Mouse (Mus musculus): ENCODE results near the gene Mcl1. TPM values are rescaled to one million over a fixed set of nuclear protein-coding genes. Genes with fewer than 3 reads are reported as not detected.

Gene Mcl1
- polyA plus RNA-seq, 1 experiment from 2014 or later = 52.2 TPM

DNA sequence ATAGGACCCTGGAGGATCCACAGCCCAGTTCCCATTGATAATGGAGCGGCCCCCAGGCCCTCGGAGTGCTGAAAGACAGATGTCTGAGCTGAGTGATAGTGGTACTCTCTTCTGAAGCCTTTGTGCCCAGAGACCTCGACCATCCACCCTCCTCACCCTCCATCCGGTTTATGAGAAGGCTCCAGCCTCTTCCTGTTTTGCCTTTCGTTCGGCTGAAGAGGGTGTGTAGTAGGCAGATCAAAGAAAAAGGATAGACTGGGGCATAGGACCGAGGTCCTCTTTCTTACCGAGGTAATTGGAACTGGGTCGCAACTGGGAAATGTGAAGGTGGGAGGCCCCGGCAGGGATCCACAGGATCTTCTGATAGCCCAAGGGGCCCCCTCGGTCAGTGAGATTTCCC is 22.8 kb downstream of the Mcl1 start:
- H3K4me1 ChIP-seq (replicated peaks; ENCODE audit: control insufficient read depth, insufficient read depth, low read length) = peaks cover 25% of the 10 kb centered on the region
- no peak overlapping the region for H3K4me3 ChIP-seq (ENCODE audit: low read depth, low read length)
- peak overlapping the region; percentile 1; the same call in 1 of the 2 replicates for H3K4me2 ChIP-seq
- DNase-seq (ENCODE audit: low spot score) (no peak), ATAC-seq (replicated peaks; ENCODE audit: low FRiP score) (no peak)
- no peak overlapping the region for H3K27ac ChIP-seq (ENCODE audit: low read depth, low read length)
- peaks cover 4% of the 10 kb centered on the region for H3K27me3 ChIP-seq (replicated peaks; ENCODE audit: control insufficient read depth, insufficient read depth, low read length)
- H3K9me3 ChIP-seq (ENCODE audit: control insufficient read depth, low read length) = no peaks in the 10 kb centered on the region
- H3K9ac ChIP-seq (ENCODE audit: low read depth, low read length) = no peak overlapping the region
- 22% methylated on average over 11 of the region's 11 CpGs for WGBS
- no peaks in the 10 kb centered on the region for H3K36me3 ChIP-seq (ENCODE audit: control insufficient read depth, insufficient read depth, low read length)

- Histone ChIP-seq H3K27ac (ENCODE audit: low read depth, low read length) (no peak overlapping the region), H3K4me3 (ENCODE audit: low read depth, low read length) (no peak overlapping the region)
- WGBS = 66% methylated on average over 5 of the region's 5 CpGs
Observed at GRCm38 (mm10) chr3:95682878-95683277, 24.3 kb downstream of the Mcl1 start.

DNA sequence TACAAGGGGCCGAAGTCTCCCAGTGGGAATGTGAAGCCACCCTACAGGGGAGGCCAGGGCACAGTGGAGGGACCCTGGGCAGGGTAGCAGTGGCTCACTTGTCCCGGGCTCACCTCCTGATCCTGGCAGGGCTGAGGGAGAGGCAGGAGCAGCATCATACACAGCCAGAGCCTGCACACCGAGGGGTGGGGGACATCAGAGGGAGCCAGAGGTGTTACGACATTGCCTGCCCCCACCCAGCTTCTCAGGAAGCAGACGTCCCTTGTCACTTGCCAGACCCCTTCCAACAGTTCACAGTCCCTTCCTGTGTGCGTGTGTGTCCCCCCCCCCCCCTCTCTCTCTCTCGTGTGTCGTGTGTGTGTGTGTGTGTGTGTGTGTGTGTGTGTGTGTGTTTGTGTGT is 26.3 kb downstream of the Mcl1 start:
- no peak overlapping the region for H3K4me2 ChIP-seq
- H3K9me3 ChIP-seq (ENCODE audit: control insufficient read depth, low read length) = no peaks in the 10 kb centered on the region
- peaks cover 14% of the 10 kb centered on the region for H3K27me3 ChIP-seq (replicated peaks; ENCODE audit: control insufficient read depth, insufficient read depth, low read length)
- H3K4me1 ChIP-seq (replicated peaks; ENCODE audit: control insufficient read depth, insufficient read depth, low read length) = peaks cover 26% of the 10 kb centered on the region
- no peak overlapping the region for H3K4me3 ChIP-seq (ENCODE audit: low read depth, low read length)
- H3K27ac ChIP-seq (ENCODE audit: low read depth, low read length) = no peak overlapping the region
- no peaks in the 10 kb centered on the region for H3K36me3 ChIP-seq (ENCODE audit: control insufficient read depth, insufficient read depth, low read length)
- no peak overlapping the region for H3K9ac ChIP-seq (ENCODE audit: low read depth, low read length)
- DNase-seq (ENCODE audit: low spot score) (no peak), ATAC-seq (replicated peaks; ENCODE audit: low FRiP score) (no peak)
- 38% methylated on average over 5 of the region's 8 CpGs for WGBS

More at GRCm38 (mm10) chr3:95682878-95683277, 24.3 kb downstream of the Mcl1 start:
- peaks cover 21% of the 10 kb centered on the region for H3K4me1 ChIP-seq (replicated peaks; ENCODE audit: control insufficient read depth, insufficient read depth, low read length)
- peaks cover 14% of the 10 kb centered on the region for H3K27me3 ChIP-seq (replicated peaks; ENCODE audit: control insufficient read depth, insufficient read depth, low read length)
- H3K9ac ChIP-seq (ENCODE audit: low read depth, low read length) = no peak overlapping the region
- DNase-seq (ENCODE audit: low spot score) (no peak), ATAC-seq (replicated peaks; ENCODE audit: low FRiP score) (no peak)
- H3K4me2 ChIP-seq = no peak overlapping the region
- no peaks in the 10 kb centered on the region for H3K9me3 ChIP-seq (ENCODE audit: control insufficient read depth, low read length)
- no peaks in the 10 kb centered on the region for H3K36me3 ChIP-seq (ENCODE audit: control insufficient read depth, insufficient read depth, low read length)

GRCm38 (mm10) chr3:95685301-95685700 is 26.7 kb downstream of the Mcl1 start:
- H3K27me3 ChIP-seq (replicated peaks; ENCODE audit: control insufficient read depth, insufficient read depth, low read length) = peaks cover 14% of the 10 kb centered on the region
- no peaks in the 10 kb centered on the region for H3K36me3 ChIP-seq (ENCODE audit: control insufficient read depth, insufficient read depth, low read length)
- H3K27ac ChIP-seq (ENCODE audit: low read depth, low read length) = no peak overlapping the region
- H3K9ac ChIP-seq (ENCODE audit: low read depth, low read length) = no peak overlapping the region
- DNase-seq (ENCODE audit: low spot score) (no peak), ATAC-seq (replicated peaks; ENCODE audit: low FRiP score) (no peak)
- WGBS = 81% methylated on average over 4 of the region's 4 CpGs
- no peaks in the 10 kb centered on the region for H3K9me3 ChIP-seq (ENCODE audit: control insufficient read depth, low read length)
- H3K4me3 ChIP-seq (ENCODE audit: low read depth, low read length) = no peak overlapping the region
- no peak overlapping the region for H3K4me2 ChIP-seq
- peaks cover 28% of the 10 kb centered on the region for H3K4me1 ChIP-seq (replicated peaks; ENCODE audit: control insufficient read depth, insufficient read depth, low read length)

GRCm38 (mm10) chr3:95685701-95686100 is 27.1 kb downstream of the Mcl1 start:
- no peak overlapping the region for H3K4me2 ChIP-seq
- H3K9ac ChIP-seq (ENCODE audit: low read depth, low read length) = no peak overlapping the region
- H3K36me3 ChIP-seq (ENCODE audit: control insufficient read depth, insufficient read depth, low read length) = no peaks in the 10 kb centered on the region
- no peak overlapping the region for H3K4me3 ChIP-seq (ENCODE audit: low read depth, low read length)
- peaks cover 25% of the 10 kb centered on the region for H3K4me1 ChIP-seq (replicated peaks; ENCODE audit: control insufficient read depth, insufficient read depth, low read length)
- DNase-seq (ENCODE audit: low spot score) (no peak), ATAC-seq (replicated peaks; ENCODE audit: low FRiP score) (no peak)
- no peak overlapping the region for H3K27ac ChIP-seq (ENCODE audit: low read depth, low read length)
- H3K9me3 ChIP-seq (ENCODE audit: control insufficient read depth, low read length) = no peaks in the 10 kb centered on the region
- H3K27me3 ChIP-seq (replicated peaks; ENCODE audit: control insufficient read depth, insufficient read depth, low read length) = peaks cover 14% of the 10 kb centered on the region
- WGBS = 75% methylated on average over 2 of the region's 2 CpGs

DNA sequence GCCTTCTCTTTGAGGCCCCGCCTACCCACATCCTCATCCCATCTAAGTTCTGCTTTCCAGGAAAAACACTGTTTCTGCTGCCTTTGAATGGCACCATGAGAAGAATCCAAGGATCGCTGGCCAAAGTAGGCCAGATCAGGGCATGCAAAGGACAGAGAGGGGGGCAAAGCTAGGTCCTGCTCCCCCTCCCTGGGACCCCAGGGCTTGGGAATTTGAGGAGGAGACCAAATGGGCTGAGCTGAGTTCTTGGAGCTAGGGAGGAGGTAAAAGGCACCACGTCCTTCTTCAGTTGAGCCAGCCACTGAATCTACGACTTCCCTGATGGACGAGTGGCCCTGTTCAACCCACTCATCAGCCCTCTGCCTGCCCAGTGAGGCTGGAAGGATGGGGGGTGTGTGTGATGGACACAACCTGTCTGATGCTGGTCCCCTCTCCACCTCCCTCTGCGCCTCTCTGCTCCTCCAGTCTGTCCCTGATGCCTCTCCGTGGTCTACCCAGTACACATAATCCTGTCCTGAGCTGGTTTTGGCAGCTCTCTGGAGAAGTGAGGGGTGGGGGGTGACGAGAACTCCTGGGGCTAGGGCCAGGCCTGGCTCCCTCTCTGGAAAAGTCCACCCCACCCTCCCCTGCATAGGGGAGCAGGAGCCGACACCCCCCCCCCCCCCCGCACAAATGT is 28.0 kb downstream of the Mcl1 start:
- H3K4me2 ChIP-seq = no peak overlapping the region
- WGBS = 47% methylated on average over 10 of the region's 10 CpGs
- no peak for ATAC-seq (replicated peaks; ENCODE audit: low FRiP score)
- H3K4me3 ChIP-seq (ENCODE audit: low read depth, low read length) = no peak overlapping the region
- H3K27me3 ChIP-seq (replicated peaks; ENCODE audit: control insufficient read depth, insufficient read depth, low read length) = peaks cover 14% of the 10 kb centered on the region
- no peaks in the 10 kb centered on the region for H3K9me3 ChIP-seq (ENCODE audit: control insufficient read depth, low read length)
- DNase-seq (ENCODE audit: low spot score) = no peak
- no peaks in the 10 kb centered on the region for H3K36me3 ChIP-seq (ENCODE audit: control insufficient read depth, insufficient read depth, low read length)
- no peak overlapping the region; the same call in 1 of the 2 replicates for H3K9ac ChIP-seq (ENCODE audit: low read depth, low read length)
- peaks cover 17% of the 10 kb centered on the region for H3K4me1 ChIP-seq (replicated peaks; ENCODE audit: control insufficient read depth, insufficient read depth, low read length)
- peak overlapping the region; percentile 7; the same call in 1 of the 2 replicates for H3K27ac ChIP-seq (ENCODE audit: low read depth, low read length)

DNA sequence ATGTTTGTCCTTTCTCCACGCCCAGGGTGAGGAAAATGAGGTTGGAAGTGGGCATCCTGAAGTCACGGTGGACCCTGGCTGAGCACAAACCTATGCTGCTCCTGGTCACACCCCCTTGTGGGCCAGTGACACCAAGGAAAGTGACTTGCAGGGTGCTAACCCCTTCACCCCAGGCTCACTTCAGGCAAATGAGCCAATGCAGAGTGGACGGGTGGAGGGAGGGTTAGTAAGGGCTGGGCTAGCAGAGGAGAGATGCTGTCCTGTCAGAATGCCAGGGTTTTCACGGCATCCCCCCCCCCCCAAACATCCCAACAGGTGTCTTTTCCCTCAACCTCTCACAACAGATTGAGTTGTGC is 28.6 kb downstream of the Mcl1 start:
- H3K4me1 ChIP-seq (replicated peaks; ENCODE audit: control insufficient read depth, insufficient read depth, low read length) = peaks cover 14% of the 10 kb centered on the region
- H3K36me3 ChIP-seq (ENCODE audit: control insufficient read depth, insufficient read depth, low read length) = no peaks in the 10 kb centered on the region
- H3K9ac ChIP-seq (ENCODE audit: low read depth, low read length) = peak overlapping the region; percentile 23; the same call in 1 of the 2 replicates
- H3K4me3 ChIP-seq (ENCODE audit: low read depth, low read length) = peak overlapping the region; percentile 44
- H3K27ac ChIP-seq (ENCODE audit: low read depth, low read length) = no peak overlapping the region
- peaks cover 14% of the 10 kb centered on the region for H3K27me3 ChIP-seq (replicated peaks; ENCODE audit: control insufficient read depth, insufficient read depth, low read length)
- H3K4me2 ChIP-seq = peak overlapping the region; percentile 69
- 31% methylated on average over 4 of the region's 4 CpGs for WGBS
- ATAC-seq (replicated peaks; ENCODE audit: low FRiP score) (no peak), DNase-seq (ENCODE audit: low spot score) (no peak)
- H3K9me3 ChIP-seq (ENCODE audit: control insufficient read depth, low read length) = no peaks in the 10 kb centered on the region

- Histone ChIP-seq H3K27me3 (replicated peaks; ENCODE audit: control insufficient read depth, insufficient read depth, low read length) (peaks cover 14% of the 10 kb centered on the region), H3K36me3 (ENCODE audit: control insufficient read depth, insufficient read depth, low read length) (no peaks in the 10 kb centered on the region), H3K4me1 (replicated peaks; ENCODE audit: control insufficient read depth, insufficient read depth, low read length) (peaks cover 14% of the 10 kb centered on the region), H3K27ac (ENCODE audit: low read depth, low read length) (peak within 1 kb of the TSS; percentile 7; the same call in 1 of the 2 replicates), H3K4me3 (ENCODE audit: low read depth, low read length) (peak within 1 kb of the TSS; percentile 44), H3K9ac (ENCODE audit: low read depth, low read length) (peak within 1 kb of the TSS; percentile 23), H3K9me3 (ENCODE audit: control insufficient read depth, low read length) (no peaks in the 10 kb centered on the region), H3K4me2 (peak within 1 kb of the TSS; percentile 69)
- peak; percentile 44 for ATAC-seq (replicated peaks; ENCODE audit: low FRiP score)
- DNase-seq (ENCODE audit: low spot score) = peak; percentile 61
- WGBS = 11% methylated on average over 50 of the region's 50 CpGs
Observed at GRCm38 (mm10) chr3:95687524-95688421, 29.2 kb downstream of the Mcl1 start, which contains the start of gene Adamtsl4. Gene Adamtsl4 (minus strand): TSS chr3:95687917.

Data from liver, embryonic 11.5 days (tissue).